Mouse (Mus musculus) adrenal gland, postnatal 10 days (tissue): Measurements from ENCODE around the gene Prkar2a. TPM values are rescaled to one million over a fixed set of nuclear protein-coding genes. Genes with fewer than 3 reads are reported as not detected.

ENCODE experiments used
- DNase-seq: peaks from one replicate; pipeline ENCODE4 v3.0.0; 2021; ENCODE audit warnings: mixed read lengths
- total RNA-seq, 2 experiments: library from RNA; stranded (reverse); gene quantifications; 2 replicates each; pipeline ENCODE4 v1.2.3; 2021

The Prkar2a gene
- total RNA-seq, 2 experiments from 2014 or later: 31.3 to 45.1 TPM

- DNase-seq: no peak
Measured at GRCm38 (mm10) chr9:108752142-108752920, 63.2 kb downstream of the Prkar2a start.

GRCm38 (mm10) chr9:108753326-108753725, 64.2 kb downstream of the Prkar2a start:
- peak; percentile 69 for DNase-seq

GRCm38 (mm10) chr9:108753976-108754375, 64.9 kb downstream of the Prkar2a start:
- DNase-seq: no peak

- no peak for DNase-seq
Measured at GRCm38 (mm10) chr9:108754423-108754822, 65.3 kb downstream of the Prkar2a start.

GRCm38 (mm10) chr9:108757406-108757805, 68.3 kb downstream of the Prkar2a start:
- no peak for DNase-seq

- DNase-seq: no peak
Measured at GRCm38 (mm10) chr9:108759121-108759520, 70.0 kb downstream of the Prkar2a start.

GRCm38 (mm10) chr9:108759805-108760204, 70.7 kb downstream of the Prkar2a start:
- peak; percentile 59 for DNase-seq

- no peak for DNase-seq
Measured at GRCm38 (mm10) chr9:108761561-108761960, 72.4 kb downstream of the Prkar2a start.

- DNase-seq: no peak
Measured at GRCm38 (mm10) chr9:108764971-108765370, 75.9 kb downstream of the Prkar2a start.

GRCm38 (mm10) chr9:108776614-108777013, 87.5 kb downstream of the Prkar2a start:
- no peak for DNase-seq

GRCm38 (mm10) chr9:108777276-108777675, 88.2 kb downstream of the Prkar2a start:
- DNase-seq: no peak

GRCm38 (mm10) chr9:108780959-108781358, 91.8 kb downstream of the Prkar2a start:
- DNase-seq: no peak

- DNase-seq: no peak
Measured at GRCm38 (mm10) chr9:108781891-108782290, 92.8 kb downstream of the Prkar2a start.

- no peak for DNase-seq
Measured at GRCm38 (mm10) chr9:108782836-108783547, 93.9 kb downstream of the Prkar2a start.

- peak; percentile 98 for DNase-seq
Measured at GRCm38 (mm10) chr9:108783548-108784463, 94.7 kb downstream of the Prkar2a start, which contains the start of gene Ip6k2. Ip6k2 (plus strand) TSS chr9:108783796.

GRCm38 (mm10) chr9:108785416-108785815, 96.3 kb downstream of the Prkar2a start:
- DNase-seq: no peak

- DNase-seq: no peak
Measured at GRCm38 (mm10) chr9:108786494-108786893, 97.4 kb downstream of the Prkar2a start.

GRCm38 (mm10) chr9:108787080-108787479, 98.0 kb downstream of the Prkar2a start:
- no peak for DNase-seq

GRCm38 (mm10) chr9:108788713-108789112, 99.6 kb downstream of the Prkar2a start:
- DNase-seq: no peak

- DNase-seq: no peak
Measured at GRCm38 (mm10) chr9:108792307-108792706, 103.2 kb downstream of the Prkar2a start.

- no peak for DNase-seq
Measured at GRCm38 (mm10) chr9:108792730-108793129, 103.6 kb downstream of the Prkar2a start.

- DNase-seq: no peak
Measured at GRCm38 (mm10) chr9:108795281-108795680, 106.2 kb downstream of the Prkar2a start.
